Mouse (Mus musculus) midbrain, embryonic 14.5 days (tissue): ENCODE data around the gene 1700010I14Rik. TPM values are rescaled to one million over a fixed set of nuclear protein-coding genes. Genes with fewer than 3 reads are reported as not detected.
A peak's percentile ranks its signal among the peaks of the same experiment; 100 is the strongest.

Experiments
- ATAC-seq: fragments of 200-750 bp; cut with Nextera tagmentation; 2 replicates; pipeline ENCODE4 v1.8.0; 2017; ENCODE audit warnings: moderate number of reproducible peaks, moderate library complexity; ENCODE audit not compliant: low FRiP score, low TSS enrichment
- DNase-seq: peaks from one replicate; pipeline ENCODE4 v3.0.0-alpha.2; 2015
- H3K27ac ChIP-seq: fragments of 300-500 bp; sonication (generic); replicated peaks from 2 replicates; pipeline ENCODE4 v1.5.1; 2014; ENCODE audit warnings: mild to moderate bottlenecking, low read depth, low read length, moderate library complexity
- H3K27me3 ChIP-seq: fragments of 300-500 bp; sonication (generic); 2 replicates; pipeline ENCODE4 v1.6.1; 2014; ENCODE audit warnings: low read length, control low read depth, mixed read lengths; ENCODE audit not compliant: control insufficient read depth, insufficient read depth
- H3K36me3 ChIP-seq: fragments of 300-500 bp; sonication (generic); 2 replicates; pipeline ENCODE4 v1.6.1; 2014; ENCODE audit warnings: low read length, control low read depth; ENCODE audit not compliant: control insufficient read depth, insufficient read depth
- H3K4me1 ChIP-seq: fragments of 300-500 bp; sonication (generic); 2 replicates; pipeline ENCODE4 v1.6.1; 2014; ENCODE audit warnings: mild to moderate bottlenecking, antibody characterized with exemption, low read length, control low read depth; ENCODE audit not compliant: control insufficient read depth, insufficient read depth
- H3K4me2 ChIP-seq: fragments of 300-500 bp; sonication (generic); 2 replicates; pipeline ENCODE4 v1.6.1; 2014; ENCODE audit warnings: mild to moderate bottlenecking, low read length, moderate library complexity
- H3K4me3 ChIP-seq: fragments of 300-500 bp; sonication (generic); replicated peaks from 2 replicates; pipeline ENCODE4 v1.5.1; 2014; ENCODE audit warnings: low read depth, low read length
- H3K9ac ChIP-seq: fragments of 300-500 bp; sonication (generic); replicated peaks from 2 replicates; pipeline ENCODE4 v1.6.1; 2014; ENCODE audit warnings: mild to moderate bottlenecking, low read length, moderate library complexity
- H3K9me3 ChIP-seq: fragments of 300-500 bp; sonication (generic); 2 replicates; pipeline ENCODE4 v1.6.1; 2016; ENCODE audit warnings: low read length, control low read depth, mixed read lengths; ENCODE audit not compliant: control insufficient read depth
- WGBS: fragments of 180-500 bp; shearing (Covaris S2); extraction: QIAGEN DNeasy Blood & Tissue Kit; methylation state at CpG from one replicate; pipeline ENCODE4 v1.1.7; 2014; 5-methylcytosine and 5-hydroxymethylcytosine counted together
- polyA plus RNA-seq: library from polyadenylated mRNA; unstranded; fragments of >200 nt; fragmentation: Nextera tagmentation; extraction: Ambion mirVana; gene quantifications from 2 replicates; pipeline ENCODE4 v1.2.1, GENCODE M21; 2014

The 1700010I14Rik gene
- polyA plus RNA-seq: 1.9 and 2.7 TPM in 2 replicates

- peak; percentile 48; the same call in 1 of the 2 replicates for ATAC-seq
These were observed at the start of gene 1700010I14Rik for GRCm38 (mm10) chr17:8988119-8988807. Gene 1700010I14Rik, plus strand, starts transcription at chr17:8988333.

GRCm38 (mm10) chr17:8951588-8951987, 36.5 kb upstream of the 1700010I14Rik start:
- Histone ChIP-seq H3K4me1 (no peaks in the 10 kb centered on the region), H3K4me3 (no peak overlapping the region), H3K27ac (no peak overlapping the region), H3K27me3 (no peaks in the 10 kb centered on the region), H3K9me3 (no peaks in the 10 kb centered on the region), H3K9ac (no peak overlapping the region), H3K4me2 (no peak overlapping the region), H3K36me3 (peaks cover 52% of the 10 kb centered on the region)
- ATAC-seq: no peak
- no peak for DNase-seq
- 74% methylated on average over 5 of the region's 5 CpGs for WGBS

More at GRCm38 (mm10) chr17:8988119-8988807, at the start of gene 1700010I14Rik:
- Histone ChIP-seq H3K4me1 (peaks cover 10% of the 10 kb centered on the region), H3K4me3 (peak within 1 kb of the TSS; percentile 40), H3K9ac (peak within 1 kb of the TSS; percentile 30; the same call in 1 of the 2 replicates), H3K9me3 (no peaks in the 10 kb centered on the region), H3K36me3 (peaks cover 13% of the 10 kb centered on the region), H3K4me2 (peak within 1 kb of the TSS; percentile 68), H3K27ac (no peak within 1 kb of the TSS), H3K27me3 (no peaks in the 10 kb centered on the region)
- peak; percentile 91 for DNase-seq
- WGBS: 2% methylated on average over 13 of the region's 13 CpGs

- Histone ChIP-seq H3K4me1 (no peaks in the 10 kb centered on the region), H3K27ac (no peak overlapping the region), H3K36me3 (peaks cover 47% of the 10 kb centered on the region), H3K9me3 (no peaks in the 10 kb centered on the region), H3K4me2 (no peak overlapping the region), H3K27me3 (no peaks in the 10 kb centered on the region), H3K9ac (no peak overlapping the region), H3K4me3 (no peak overlapping the region)
- 86% methylated on average over 8 of the region's 8 CpGs for WGBS
- DNase-seq (no peak), ATAC-seq (no peak)
These were observed 35.2 kb upstream of the 1700010I14Rik start for GRCm38 (mm10) chr17:8952951-8953350.

GRCm38 (mm10) chr17:8958125-8958524, 30.0 kb upstream of the 1700010I14Rik start:
- Histone ChIP-seq H3K9ac (no peak overlapping the region), H3K4me2 (no peak overlapping the region), H3K27me3 (no peaks in the 10 kb centered on the region), H3K4me3 (no peak overlapping the region), H3K9me3 (no peaks in the 10 kb centered on the region), H3K27ac (no peak overlapping the region), H3K4me1 (peaks cover 9% of the 10 kb centered on the region; the same call in 1 of the 2 replicates), H3K36me3 (peaks cover 26% of the 10 kb centered on the region)
- DNase-seq: no peak
- no peak for ATAC-seq
- 87% methylated on average over 6 of the region's 6 CpGs for WGBS

- no peak overlapping the region for H3K27ac ChIP-seq
- WGBS: 74% methylated on average over 4 of the region's 4 CpGs
- DNase-seq (no peak), ATAC-seq (no peak)
- no peak overlapping the region for H3K4me2 ChIP-seq
- no peak overlapping the region for H3K9ac ChIP-seq
- H3K27me3 ChIP-seq: no peaks in the 10 kb centered on the region
- H3K36me3 ChIP-seq: peaks cover 22% of the 10 kb centered on the region
- H3K9me3 ChIP-seq: no peaks in the 10 kb centered on the region
- peaks cover 9% of the 10 kb centered on the region; the same call in 1 of the 2 replicates for H3K4me1 ChIP-seq
- H3K4me3 ChIP-seq: no peak overlapping the region
These were observed 27.7 kb upstream of the 1700010I14Rik start for GRCm38 (mm10) chr17:8960386-8960785.

GRCm38 (mm10) chr17:8961097-8961496, 27.0 kb upstream of the 1700010I14Rik start:
- H3K27me3 ChIP-seq: no peaks in the 10 kb centered on the region
- no peak overlapping the region for H3K9ac ChIP-seq
- H3K4me2 ChIP-seq: no peak overlapping the region
- H3K4me1 ChIP-seq: peaks cover 9% of the 10 kb centered on the region; the same call in 1 of the 2 replicates
- ATAC-seq (no peak), DNase-seq (peak; percentile 24)
- H3K27ac ChIP-seq: no peak overlapping the region
- WGBS: 68% methylated on average over 5 of the region's 5 CpGs
- no peak overlapping the region for H3K4me3 ChIP-seq
- peaks cover 25% of the 10 kb centered on the region for H3K36me3 ChIP-seq
- no peaks in the 10 kb centered on the region for H3K9me3 ChIP-seq

GRCm38 (mm10) chr17:8961644-8962043, 26.5 kb upstream of the 1700010I14Rik start:
- Histone ChIP-seq H3K4me3 (no peak overlapping the region), H3K4me2 (no peak overlapping the region), H3K36me3 (peaks cover 29% of the 10 kb centered on the region), H3K27ac (peak overlapping the region; percentile 45; the same call in 1 of the 2 replicates), H3K27me3 (no peaks in the 10 kb centered on the region), H3K9ac (no peak overlapping the region; the same call in 1 of the 2 replicates), H3K9me3 (no peaks in the 10 kb centered on the region), H3K4me1 (peaks cover 9% of the 10 kb centered on the region; the same call in 1 of the 2 replicates)
- WGBS: 17% methylated on average over 14 of the region's 14 CpGs
- ATAC-seq: no peak
- peak; percentile 43 for DNase-seq

GRCm38 (mm10) chr17:8965177-8965576, 23.0 kb upstream of the 1700010I14Rik start:
- no peak for ATAC-seq

More at GRCm38 (mm10) chr17:8965177-8965576, 23.0 kb upstream of the 1700010I14Rik start:
- no peak for DNase-seq
- WGBS: 90% methylated on average over 6 of the region's 6 CpGs
- Histone ChIP-seq H3K4me3 (no peak overlapping the region), H3K27ac (no peak overlapping the region), H3K4me1 (peaks cover 9% of the 10 kb centered on the region; the same call in 1 of the 2 replicates), H3K4me2 (no peak overlapping the region), H3K36me3 (peaks cover 57% of the 10 kb centered on the region), H3K9me3 (no peaks in the 10 kb centered on the region), H3K9ac (no peak overlapping the region), H3K27me3 (no peaks in the 10 kb centered on the region)
